Mouse (Mus musculus) megakaryocyte, adult 5-6 weeks (primary cell): ENCODE measurements around the gene Olfr1508. TPM values are rescaled to one million over a fixed set of nuclear protein-coding genes. Genes with fewer than 3 reads are reported as not detected.

ENCODE experiments used
- ATAC-seq: 2 replicates; pipeline ENCODE4 v1.8.0; 2016; ENCODE audit warnings: mild to moderate bottlenecking, inconsistent platforms; ENCODE audit not compliant: poor library complexity, severe bottlenecking
- total RNA-seq, 2 experiments: library from RNA; stranded (forward) in 1 of 2; stranded (reverse) in 1 of 2; fragments of 153-499, 151-499 nt in 1 of 2; fragments of 221-1000, 200-1000 nt in 1 of 2; gene quantifications; 2 replicates each; pipeline versions ENCODE4 v1.2.3 to v1.2.4; 2015 to 2017

The Olfr1508 gene
- total RNA-seq (2015) (not detected in 2 replicates), total RNA-seq (2017) (not detected in 2 replicates)

DNA sequence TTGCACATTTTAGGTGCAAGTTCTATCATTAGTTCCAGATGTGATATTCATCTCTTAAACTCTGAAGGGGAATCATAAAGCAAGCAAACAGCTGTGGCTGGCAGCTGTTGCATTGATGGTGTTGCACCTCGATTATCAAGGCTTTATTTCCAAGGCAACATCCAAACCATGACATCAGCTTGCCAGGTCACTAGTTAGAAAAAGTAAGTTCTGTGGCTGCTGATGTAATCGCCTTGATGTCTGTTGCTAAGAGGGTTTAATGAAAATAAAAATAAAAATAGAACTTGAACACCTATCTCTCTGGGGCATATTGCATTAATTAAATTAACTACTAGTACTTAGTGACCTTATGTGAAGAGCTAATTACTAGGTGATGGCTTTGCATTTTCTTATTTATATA lies at the start of gene Olfr1508:
TSS of gene Olfr1508 (minus strand) at position 101 of the 400 bp plus-strand sequence.
- ATAC-seq: no peak

DNA sequence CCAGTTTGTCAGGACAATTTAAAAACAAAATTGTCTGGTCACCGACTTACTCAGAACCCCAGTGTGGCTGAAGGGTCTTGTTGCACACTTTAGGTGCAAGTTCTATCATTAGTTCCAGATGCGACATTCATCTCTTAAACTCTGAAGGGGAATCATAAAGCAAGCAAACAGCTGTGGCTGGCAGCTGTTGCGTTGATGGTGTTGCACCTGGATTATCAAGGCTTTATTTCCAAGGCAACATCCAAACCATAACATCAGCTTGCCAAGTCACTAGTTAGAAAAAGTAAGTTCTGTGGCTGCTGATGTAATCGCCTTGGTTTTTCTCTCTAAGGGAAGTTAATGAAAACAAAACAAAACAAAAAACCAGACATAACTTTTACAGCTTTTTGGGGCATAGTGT lies 28.2 kb upstream of the Olfr1508 start, which contains the start of gene Olfr1507:
TSS of gene Olfr1507 (minus strand) at position 234 of the 400 bp plus-strand sequence.
- ATAC-seq: no peak

DNA sequence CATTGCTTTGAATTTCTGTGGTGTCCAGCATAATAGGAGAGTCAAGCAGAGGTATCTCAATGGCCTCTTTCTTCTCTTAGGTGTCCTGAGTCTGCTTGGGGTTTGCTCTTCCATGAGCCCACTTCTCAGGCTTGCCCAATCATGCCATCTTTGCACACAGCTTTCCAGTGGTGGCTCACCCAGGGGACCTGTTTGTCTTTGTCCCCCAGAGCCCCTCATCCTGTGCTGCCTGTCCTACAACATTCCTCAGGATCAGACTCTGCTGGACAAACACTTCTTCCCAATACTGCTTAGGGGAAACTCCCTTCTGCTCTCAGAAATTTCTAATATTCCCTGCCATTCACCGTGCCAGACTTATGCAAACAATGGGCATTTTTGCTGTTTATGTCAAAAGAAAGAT lies 1.6 kb downstream of the Olfr1508 start:
- no peak for ATAC-seq

DNA sequence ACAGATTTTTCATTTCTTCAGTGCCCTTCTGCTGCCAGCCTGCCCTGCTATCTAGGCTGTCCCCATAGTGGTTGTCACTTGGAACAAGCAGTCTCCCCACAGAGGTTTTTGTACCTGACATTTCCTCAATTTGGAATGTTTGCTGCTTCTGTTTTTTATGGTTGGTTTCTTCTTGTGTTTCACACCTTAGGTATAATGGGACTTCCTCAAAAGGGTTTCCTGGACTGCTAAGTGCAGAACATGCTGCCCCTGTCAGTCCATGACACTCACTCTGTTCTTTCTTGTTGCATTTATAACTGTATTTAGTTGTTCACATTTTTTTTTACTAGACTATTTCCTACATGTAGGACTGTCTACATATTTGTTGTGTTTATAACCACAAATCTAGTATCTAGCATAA lies 5.4 kb downstream of the Olfr1508 start:
- no peak for ATAC-seq

DNA sequence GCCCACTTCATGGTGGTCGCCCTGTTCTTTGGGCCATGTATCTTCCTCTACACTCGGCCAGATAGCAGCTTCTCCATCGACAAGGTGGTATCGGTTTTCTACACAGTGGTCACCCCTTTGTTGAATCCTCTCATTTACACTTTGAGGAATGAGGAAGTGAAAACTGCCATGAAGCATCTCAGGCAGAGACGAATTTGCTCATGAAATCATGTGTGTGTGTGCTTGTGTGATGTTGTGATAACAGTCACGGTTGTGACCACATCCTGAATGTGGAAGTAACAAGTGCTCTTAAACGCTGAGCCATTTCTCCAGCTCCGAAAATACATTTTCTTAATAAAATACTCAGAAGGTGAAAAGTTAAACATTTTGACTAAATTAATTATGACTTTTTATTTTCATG lies 16.2 kb downstream of the Olfr1508 start:
- ATAC-seq: peak; percentile 94

DNA sequence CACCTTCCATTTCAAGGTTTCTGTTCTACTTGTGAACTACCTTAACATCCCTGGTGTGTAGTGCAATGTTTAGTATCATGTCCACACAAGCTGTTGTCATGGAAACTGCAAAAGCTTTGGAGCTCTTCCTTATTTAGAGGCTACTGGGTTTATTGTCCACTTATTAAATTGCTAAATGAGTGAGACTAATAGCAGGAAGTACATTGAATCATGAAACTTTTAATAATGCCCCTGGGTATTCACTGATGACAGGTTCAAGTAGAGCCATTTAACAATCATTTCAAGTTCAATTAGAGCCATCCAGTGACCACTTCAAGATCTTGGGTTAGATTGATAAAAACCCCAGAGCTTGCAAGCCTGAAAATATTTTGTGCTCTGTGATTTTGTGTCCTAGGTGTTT lies 24.6 kb downstream of the Olfr1508 start, which contains the start of gene Olfr1509:
TSS of gene Olfr1509 (plus strand) at position 301 of the 400 bp plus-strand sequence.
- no peak for ATAC-seq

DNA sequence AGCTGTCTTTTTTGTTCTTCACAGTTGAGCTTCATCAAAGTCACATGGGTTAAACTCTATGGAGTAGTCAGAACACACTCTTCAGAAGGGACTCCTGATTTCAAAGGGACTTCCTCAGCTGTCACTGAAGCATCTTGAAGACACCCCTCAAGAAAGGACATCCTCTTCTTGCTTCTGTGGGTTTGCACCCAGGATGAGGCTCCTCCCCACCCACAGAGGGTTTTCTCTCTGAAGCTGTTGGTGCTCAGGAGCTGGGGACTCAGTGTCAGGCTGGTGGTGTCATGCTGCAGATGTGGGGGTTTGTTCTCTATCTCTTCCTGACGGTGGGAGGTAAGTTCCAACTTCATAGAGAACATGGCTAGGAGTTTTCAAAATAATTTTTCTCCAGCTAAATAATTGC lies 39.6 kb downstream of the Olfr1508 start:
- ATAC-seq: no peak

DNA sequence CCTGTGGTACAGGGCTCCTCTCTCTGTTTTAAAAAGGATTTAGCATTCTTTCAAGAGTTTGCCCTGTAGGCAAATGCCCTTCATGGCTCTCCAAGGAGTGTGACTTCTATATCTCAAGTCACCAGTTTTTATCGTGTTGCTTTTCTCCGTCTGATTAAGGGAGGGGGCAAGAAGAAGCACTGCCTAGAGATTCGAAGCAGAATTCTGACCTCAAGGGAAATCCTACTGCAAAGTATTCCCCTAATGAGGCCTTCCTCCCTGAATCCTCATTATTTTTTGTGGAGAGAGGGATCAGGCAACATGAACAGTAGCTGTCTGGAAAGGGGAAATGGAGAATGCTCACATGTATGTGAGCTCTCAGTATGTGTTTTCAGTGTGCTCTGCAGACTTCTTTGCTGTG lies 53.0 kb downstream of the Olfr1508 start, which contains the start of gene Olfr1510:
TSS of gene Olfr1510 (minus strand) at position 101 of the 400 bp plus-strand sequence.
- no peak for ATAC-seq

DNA sequence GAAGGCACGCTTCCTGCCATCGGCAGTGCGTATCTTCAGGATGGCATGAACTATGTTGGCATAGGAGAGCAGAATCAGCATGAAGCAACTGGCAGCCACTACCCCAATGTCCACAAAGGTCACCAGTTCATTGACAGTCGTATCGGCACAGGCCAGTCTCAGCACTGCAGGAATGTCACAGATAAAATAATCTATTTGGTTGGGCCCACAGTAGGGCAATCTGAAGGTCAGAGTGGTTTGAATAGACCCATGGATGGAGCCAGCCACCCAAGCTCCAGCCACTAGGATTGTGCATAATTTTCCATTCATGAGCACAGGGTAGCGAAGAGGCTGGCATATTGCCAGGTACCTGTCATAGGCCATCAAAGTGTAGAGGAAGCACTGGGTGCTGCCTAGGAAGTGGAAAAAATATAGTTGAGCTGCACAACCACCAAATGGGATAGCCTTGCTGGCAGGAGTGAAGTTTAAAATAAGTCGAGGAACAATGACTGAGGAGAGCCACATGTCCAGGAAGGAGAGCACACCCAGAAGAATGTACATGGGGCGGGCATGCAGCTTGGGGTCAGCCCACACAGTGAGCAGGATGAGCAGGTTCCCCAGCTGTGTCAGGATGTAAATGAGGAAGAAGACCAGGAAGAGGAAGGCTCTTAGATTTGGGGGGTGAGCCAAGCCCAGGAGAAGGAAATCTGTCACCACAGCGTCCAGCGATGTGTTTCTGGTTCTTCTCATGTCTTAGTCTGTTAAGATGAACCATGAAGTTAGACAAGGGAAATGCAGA lies 57.0 kb downstream of the Olfr1508 start:
- ATAC-seq: peak; percentile 73

Other genes starting within 250 kb of the Olfr1508 start
- 73.1 and 77.7 TPM in 2 replicates for gene Chd8, start 209.7 kb downstream of the Olfr1508 start, total RNA-seq (2015)
- gene Chd8, start 209.7 kb downstream of the Olfr1508 start, total RNA-seq (2017): 36.9 and 47.6 TPM in 2 replicates
- gene Tox4, start 188.3 kb downstream of the Olfr1508 start, total RNA-seq (2015): 29.9 and 33.1 TPM in 2 replicates
- gene Tox4, start 188.3 kb downstream of the Olfr1508 start, total RNA-seq (2017): 37.7 and 41.4 TPM in 2 replicates
- 5.3 and 7.8 TPM in 2 replicates for gene Rab2b, start 187.9 kb downstream of the Olfr1508 start, total RNA-seq (2015)
- gene Rab2b, start 187.9 kb downstream of the Olfr1508 start, total RNA-seq (2017): 3.6 and 4.6 TPM in 2 replicates
- gene Mettl3, start 162.4 kb downstream of the Olfr1508 start, total RNA-seq (2015): 36.2 and 42.1 TPM in 2 replicates
- gene Mettl3, start 162.4 kb downstream of the Olfr1508 start, total RNA-seq (2017): 29.9 TPM in 2 replicates
- 0.51 TPM in 1 of 2 replicates, not detected in the other for gene Sall2, start 138.7 kb downstream of the Olfr1508 start, total RNA-seq (2015)
- gene Sall2, start 138.7 kb downstream of the Olfr1508 start, total RNA-seq (2017): 0.07 and 0.37 TPM in 2 replicates
- not detected in 2 replicates for gene Olfr1513, start 111.1 kb downstream of the Olfr1508 start, total RNA-seq (2015)
- gene Olfr1513, start 111.1 kb downstream of the Olfr1508 start, total RNA-seq (2017): not detected in 2 replicates
- gene Olfr1512, start 88.3 kb downstream of the Olfr1508 start, total RNA-seq (2015): not detected in 2 replicates
- not detected in 2 replicates for gene Olfr1512, start 88.3 kb downstream of the Olfr1508 start, total RNA-seq (2017)
- not detected in 2 replicates for gene Olfr1511, start 70.1 kb downstream of the Olfr1508 start, total RNA-seq (2015)
- not detected in 2 replicates for gene Olfr1511, start 70.1 kb downstream of the Olfr1508 start, total RNA-seq (2017)
- not detected in 2 replicates for gene Olfr1510, start 53.1 kb downstream of the Olfr1508 start, total RNA-seq (2015)
- not detected in 2 replicates for gene Olfr1510, start 53.1 kb downstream of the Olfr1508 start, total RNA-seq (2017)
- gene Olfr1509, start 24.5 kb downstream of the Olfr1508 start, total RNA-seq (2015): not detected in 2 replicates
- gene Olfr1509, start 24.5 kb downstream of the Olfr1508 start, total RNA-seq (2017): not detected in 2 replicates
- not detected in 2 replicates for gene Olfr1507, start 28.3 kb upstream of the Olfr1508 start, total RNA-seq (2015)
- gene Olfr1507, start 28.3 kb upstream of the Olfr1508 start, total RNA-seq (2017): not detected in 2 replicates